Mouse (Mus musculus) olfactory bulb, adult 2 months (tissue): ENCODE results near the gene Eps15.

ENCODE experiments used
- CTCF ChIP-seq: fragments of 200-500 bp; IDR thresholded peaks from 2 replicates; pipeline ENCODE4 v1.5.1; 2012; ENCODE audit warnings: low read depth, mild to moderate bottlenecking, low read length, moderate library complexity; ENCODE audit not compliant: insufficient read depth
- POLR2A ChIP-seq: fragments of 200-500 bp; IDR thresholded peaks from 2 replicates; pipeline ENCODE4 v1.6.1; 2012; ENCODE audit warnings: mild to moderate bottlenecking, low read depth, low read length, moderate library complexity; ENCODE audit not compliant: insufficient read depth

DNA sequence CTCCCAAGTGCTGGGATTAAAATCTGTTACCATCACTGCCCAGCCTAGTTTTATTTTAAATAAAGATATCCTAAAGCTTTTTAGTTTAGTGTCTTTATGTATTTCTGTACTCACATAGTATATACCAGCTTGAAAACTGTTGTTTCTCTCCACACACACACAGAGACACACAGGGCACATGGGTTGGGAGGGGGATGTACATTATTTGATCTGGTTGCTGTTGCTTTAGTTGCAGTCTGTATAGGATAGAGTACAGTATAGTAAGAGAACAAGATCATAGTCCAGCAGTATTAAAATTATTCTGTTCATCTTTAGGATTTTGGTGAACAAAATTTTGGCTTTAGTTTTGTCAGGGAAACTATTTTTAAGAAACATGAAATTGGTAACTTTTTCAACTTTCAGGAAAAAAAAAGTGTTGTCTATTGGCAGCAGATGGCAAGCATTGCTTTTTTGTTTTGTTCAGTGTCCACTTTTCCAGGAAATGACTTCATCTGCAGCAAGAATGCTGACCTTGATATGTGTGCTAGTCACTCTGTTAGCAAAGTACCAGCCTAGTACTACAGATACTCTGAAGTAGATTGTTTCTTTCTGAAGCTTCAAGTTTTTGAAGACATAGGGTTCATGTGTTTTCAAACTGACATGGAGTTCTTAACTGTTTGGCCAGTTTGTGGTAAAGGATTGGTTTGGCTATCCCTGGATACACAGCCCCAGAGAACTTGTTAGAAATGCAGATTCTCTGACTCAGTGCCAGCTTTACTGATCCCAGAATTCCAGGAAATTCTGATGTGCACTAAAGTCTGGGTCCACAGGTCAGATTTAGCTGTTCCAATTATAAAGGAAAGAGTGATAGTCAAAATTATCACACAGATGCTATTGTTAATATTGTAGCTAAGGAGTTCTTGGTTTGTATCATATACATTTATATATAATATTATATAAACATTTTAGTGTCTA lies 37.1 kb downstream of the Eps15 start:
- TF ChIP-seq CTCF = no peak
- TF ChIP-seq POLR2A = no peak
